Mouse (Mus musculus) adrenal gland, adult 18-20 months (tissue): ENCODE results near the gene Rab44. TPM values are rescaled to one million over a fixed set of nuclear protein-coding genes. Genes with fewer than 3 reads are reported as not detected.
"Not testable (repeated sequence)": the region's sequence is repeated elsewhere in the genome, so short reads cannot be mapped to it uniquely, and the experiment has no call there.

ENCODE experiments used
- DNase-seq, 2 experiments: peaks; one replicate each; pipeline ENCODE4 v3.0.0; 2021 to 2022; ENCODE audit warnings: low spot score in 2 of 2
- long read RNA-seq, 2 experiments: library from polyadenylated mRNA; stranded (forward); transcript quantifications; one replicate each; pipeline ENCODE4 v2.0.0; 2021
- total RNA-seq, 2 experiments: library from RNA; stranded (reverse); gene quantifications; 1 replicate in 1 of 2; 2 replicates in 1 of 2; pipeline ENCODE4 v1.2.3; 2021

Rab44 gene
- under 1 TPM; 0.20 to 0.54 TPM for total RNA-seq
- long read RNA-seq, experiment 1, result 0 reads
- long read RNA-seq, experiment 2, partial matches to known transcripts, result 0 of 1 reads
- long read RNA-seq, experiment 2, other reads (novel, unspliced or antisense), result 1 of 1 reads

GRCm38 (mm10) chr17:29113591-29114352 is at the start of gene Rab44:
Gene Rab44 (plus strand): TSS chr17:29114145.
- peak in 1 of 2 experiments; percentile 15 for DNase-seq

GRCm38 (mm10) chr17:29065245-29065940 is 48.6 kb upstream of the Rab44 start:
- no peak for DNase-seq

- DNase-seq, result no peak
Measured at GRCm38 (mm10) chr17:29065971-29066370, 48.0 kb upstream of the Rab44 start.

GRCm38 (mm10) chr17:29067416-29067815 is 46.5 kb upstream of the Rab44 start:
- DNase-seq, result not testable (repeated sequence)

GRCm38 (mm10) chr17:29067847-29068246 is 46.1 kb upstream of the Rab44 start:
- no peak for DNase-seq

- DNase-seq, result no peak
Measured at GRCm38 (mm10) chr17:29069063-29069462, 44.9 kb upstream of the Rab44 start.

- no peak for DNase-seq
Measured at GRCm38 (mm10) chr17:29071820-29072219, 42.1 kb upstream of the Rab44 start.

GRCm38 (mm10) chr17:29072701-29073307 is 41.1 kb upstream of the Rab44 start:
- DNase-seq, result no peak

GRCm38 (mm10) chr17:29073313-29073712 is 40.6 kb upstream of the Rab44 start:
- no peak for DNase-seq

- no peak for DNase-seq
Measured at GRCm38 (mm10) chr17:29074085-29074484, 39.9 kb upstream of the Rab44 start.

GRCm38 (mm10) chr17:29076235-29076634 is 37.7 kb upstream of the Rab44 start:
- DNase-seq, result no peak

GRCm38 (mm10) chr17:29077786-29078509 is 36.0 kb upstream of the Rab44 start:
- peak in 1 of 2 experiments; percentile 42 for DNase-seq

- DNase-seq, result peak; percentile 49 to 66
Measured at GRCm38 (mm10) chr17:29078519-29079383, 35.2 kb upstream of the Rab44 start.

- no peak for DNase-seq
Measured at GRCm38 (mm10) chr17:29080758-29081617, 33.0 kb upstream of the Rab44 start.

- no peak for DNase-seq
Measured at GRCm38 (mm10) chr17:29081618-29082381, 32.1 kb upstream of the Rab44 start.

- DNase-seq, result peak in 1 of 2 experiments; percentile 10
Measured at GRCm38 (mm10) chr17:29083586-29083985, 30.4 kb upstream of the Rab44 start.

GRCm38 (mm10) chr17:29084656-29085055 is 29.3 kb upstream of the Rab44 start:
- DNase-seq, result peak in 1 of 2 experiments; percentile 18

- peak in 1 of 2 experiments; percentile 15 for DNase-seq
Measured at GRCm38 (mm10) chr17:29085266-29085665, 28.7 kb upstream of the Rab44 start.
